Mouse (Mus musculus) limb, embryonic 11.5 days (tissue): ENCODE measurements around the gene Gm9837. TPM values are rescaled to one million over a fixed set of nuclear protein-coding genes. Genes with fewer than 3 reads are reported as not detected.
A peak's percentile ranks its signal among the peaks of the same experiment; 100 is the strongest.

Experiments
- ATAC-seq: fragments of 200-750 bp; cut with Nextera tagmentation; 2 replicates; pipeline ENCODE4 v1.8.0; 2017; ENCODE audit warnings: low read depth; ENCODE audit not compliant: insufficient number of reproducible peaks, low FRiP score, low TSS enrichment
- DNase-seq: peaks from one replicate; pipeline ENCODE4 v3.0.0-alpha.2; 2015; ENCODE audit warnings: low spot score
- H3K27ac ChIP-seq: fragments of 300-500 bp; sonication (generic); replicated peaks from 2 replicates; pipeline ENCODE4 v1.5.1; 2014; ENCODE audit warnings: low read depth, mild to moderate bottlenecking, low read length
- H3K27me3 ChIP-seq: fragments of 300-500 bp; sonication (generic); 2 replicates; pipeline ENCODE4 v1.6.1; 2014; ENCODE audit warnings: mild to moderate bottlenecking, low read length, mixed read lengths; ENCODE audit not compliant: control insufficient read depth, insufficient read depth
- H3K36me3 ChIP-seq: fragments of 300-500 bp; sonication (generic); 2 replicates; pipeline ENCODE4 v1.6.1; 2014; ENCODE audit warnings: mild to moderate bottlenecking, low read length, moderate library complexity, mixed read lengths; ENCODE audit not compliant: control insufficient read depth, insufficient read depth
- H3K4me1 ChIP-seq: fragments of 300-500 bp; sonication (generic); 2 replicates; pipeline ENCODE4 v1.6.1; 2014; ENCODE audit warnings: low read length, mixed read lengths; ENCODE audit not compliant: control insufficient read depth, insufficient read depth
- H3K4me2 ChIP-seq: fragments of 300-500 bp; sonication (generic); 2 replicates; pipeline ENCODE4 v1.6.1; 2014; ENCODE audit warnings: low read depth, mild to moderate bottlenecking, moderate library complexity; ENCODE audit not compliant: severe bottlenecking
- H3K4me3 ChIP-seq: fragments of 300-500 bp; sonication (generic); 2 replicates; pipeline ENCODE4 v1.5.1; 2014; ENCODE audit warnings: low read depth, low read length
- H3K9ac ChIP-seq: fragments of 300-500 bp; sonication (generic); 2 replicates; pipeline ENCODE4 v1.6.1; 2014; ENCODE audit warnings: mild to moderate bottlenecking, low read length
- H3K9me3 ChIP-seq: fragments of 300-500 bp; sonication (generic); 2 replicates; pipeline ENCODE4 v1.6.1; 2016; ENCODE audit warnings: low read length; ENCODE audit not compliant: control insufficient read depth
- WGBS: fragments of 180-500 bp; shearing (Covaris S2); extraction: QIAGEN DNeasy Blood & Tissue Kit; methylation state at CpG from one replicate; pipeline ENCODE4 v1.1.7; 2014; 5-methylcytosine and 5-hydroxymethylcytosine counted together
- polyA plus RNA-seq: library from polyadenylated mRNA; unstranded; fragments of >200 nt; fragmentation: Nextera tagmentation; extraction: Ambion mirVana; gene quantifications from 2 replicates; pipeline ENCODE4 v1.2.1, GENCODE M21; 2014

Gene Gm9837
- polyA plus RNA-seq, 1 experiment from 2014 or later = not detected

DNA sequence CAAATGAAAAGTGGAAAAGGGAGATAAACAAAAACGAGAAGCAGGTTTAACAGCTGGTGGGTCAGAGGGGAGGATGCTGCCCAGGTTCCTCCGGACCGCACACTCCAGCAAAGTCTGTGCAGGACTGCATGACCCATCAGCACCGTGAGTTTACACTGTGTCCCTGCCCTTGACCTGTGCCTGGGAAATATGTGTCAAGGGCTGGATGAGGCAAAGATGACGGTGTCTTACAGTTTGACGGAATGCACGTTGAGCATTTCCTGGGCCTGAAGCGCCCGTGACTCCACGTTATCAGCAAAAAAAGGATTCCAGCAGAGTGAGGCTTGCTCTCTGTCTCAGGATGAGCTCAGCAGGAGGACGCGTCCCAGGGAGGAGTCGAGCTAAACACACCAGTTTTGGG, 24.7 kb downstream of the Gm9837 start:
- no peak overlapping the region for H3K4me2 ChIP-seq
- 0 out of 2 replicates have a peak, but pooled peaks cover 2% of the 10 kb centered on the region for H3K4me1 ChIP-seq
- no peaks in the 10 kb centered on the region for H3K9me3 ChIP-seq
- no peak overlapping the region for H3K9ac ChIP-seq
- no peaks in the 10 kb centered on the region for H3K27me3 ChIP-seq
- no peak overlapping the region for H3K4me3 ChIP-seq
- H3K36me3 ChIP-seq = no peaks in the 10 kb centered on the region
- H3K27ac ChIP-seq = no peak overlapping the region
- ATAC-seq (no peak), DNase-seq (no peak)
- WGBS = 74% methylated on average over 13 of the region's 13 CpGs

DNA sequence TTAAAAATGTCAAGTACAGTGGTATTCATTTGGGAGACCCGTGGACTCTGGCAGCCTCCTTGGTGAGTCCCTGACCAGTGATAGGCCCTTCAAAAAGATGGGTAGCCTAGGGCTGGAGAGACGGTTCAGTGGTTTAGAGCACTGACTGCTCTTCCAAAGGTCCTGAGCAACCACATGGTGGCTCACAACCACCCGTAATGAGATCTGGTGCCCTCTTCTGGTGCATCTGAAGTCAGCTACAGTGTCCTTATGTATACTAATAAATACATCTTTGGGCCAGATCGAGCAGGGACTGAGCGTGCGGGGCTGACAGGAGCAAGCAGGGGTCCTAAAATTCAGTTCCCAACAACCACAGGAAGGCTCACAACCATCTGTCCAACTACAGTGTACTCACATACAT, 26.4 kb downstream of the Gm9837 start:
- Histone ChIP-seq H3K4me2 (no peak overlapping the region), H3K36me3 (no peaks in the 10 kb centered on the region), H3K9ac (no peak overlapping the region), H3K4me1 (no peaks in the 10 kb centered on the region), H3K27me3 (no peaks in the 10 kb centered on the region), H3K4me3 (no peak overlapping the region), H3K9me3 (no peaks in the 10 kb centered on the region), H3K27ac (no peak overlapping the region)
- DNase-seq (no peak), ATAC-seq (no peak)
- WGBS = 38% methylated on average over 6 of the region's 6 CpGs

DNA sequence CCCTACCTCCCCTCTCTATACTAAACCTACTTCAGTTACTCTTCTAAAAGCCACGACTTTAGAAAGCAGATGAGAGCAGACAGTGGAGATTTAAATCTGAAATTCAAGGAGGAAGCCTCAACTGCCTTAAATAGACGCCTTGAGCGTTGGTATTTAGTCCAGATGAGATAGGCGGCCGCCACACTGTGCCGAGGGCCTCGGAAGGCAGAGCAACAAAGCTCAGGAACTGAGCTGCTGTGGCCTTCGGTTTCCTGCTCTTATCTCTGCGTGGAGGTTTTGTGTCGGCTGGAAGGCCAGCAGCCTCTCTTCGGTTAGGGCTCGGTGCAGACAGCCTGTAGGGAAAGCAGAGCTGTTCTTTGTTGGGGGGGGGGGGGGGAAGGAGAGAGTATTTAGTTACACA, 28.4 kb downstream of the Gm9837 start:
- Histone ChIP-seq H3K4me2 (no peak overlapping the region), H3K27ac (no peak overlapping the region), H3K4me1 (no peaks in the 10 kb centered on the region), H3K36me3 (no peaks in the 10 kb centered on the region), H3K9ac (no peak overlapping the region), H3K9me3 (no peaks in the 10 kb centered on the region), H3K27me3 (no peaks in the 10 kb centered on the region), H3K4me3 (no peak overlapping the region)
- ATAC-seq (no peak), DNase-seq (no peak)
- 50% methylated on average over 12 of the region's 12 CpGs for WGBS

DNA sequence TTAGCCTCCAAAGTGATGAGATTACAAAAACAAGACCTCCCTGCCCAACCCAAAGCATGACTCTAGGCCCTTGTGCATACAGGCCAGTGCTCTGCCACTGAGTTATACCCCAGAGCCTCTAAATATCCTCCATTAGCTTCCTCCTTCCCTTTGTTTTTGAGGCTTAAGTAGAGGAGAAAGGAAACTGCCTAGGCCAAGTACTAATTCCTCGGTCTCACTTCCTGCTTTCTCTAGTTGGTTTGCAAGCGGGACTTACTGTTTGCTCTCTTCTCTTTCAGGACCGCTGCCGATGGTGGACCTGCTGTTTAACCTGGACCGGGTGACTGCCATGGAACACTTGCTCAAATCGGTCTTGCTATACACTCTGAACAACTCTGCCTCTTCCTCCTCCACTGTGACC, 33.9 kb downstream of the Gm9837 start:
- H3K9ac ChIP-seq = no peak overlapping the region
- no peaks in the 10 kb centered on the region for H3K27me3 ChIP-seq
- H3K36me3 ChIP-seq = no peaks in the 10 kb centered on the region
- 88% methylated on average over 6 of the region's 6 CpGs for WGBS
- H3K9me3 ChIP-seq = no peaks in the 10 kb centered on the region
- H3K4me1 ChIP-seq = no peaks in the 10 kb centered on the region
- H3K27ac ChIP-seq = no peak overlapping the region
- DNase-seq (no peak), ATAC-seq (no peak)
- no peak overlapping the region for H3K4me3 ChIP-seq
- no peak overlapping the region for H3K4me2 ChIP-seq

DNA sequence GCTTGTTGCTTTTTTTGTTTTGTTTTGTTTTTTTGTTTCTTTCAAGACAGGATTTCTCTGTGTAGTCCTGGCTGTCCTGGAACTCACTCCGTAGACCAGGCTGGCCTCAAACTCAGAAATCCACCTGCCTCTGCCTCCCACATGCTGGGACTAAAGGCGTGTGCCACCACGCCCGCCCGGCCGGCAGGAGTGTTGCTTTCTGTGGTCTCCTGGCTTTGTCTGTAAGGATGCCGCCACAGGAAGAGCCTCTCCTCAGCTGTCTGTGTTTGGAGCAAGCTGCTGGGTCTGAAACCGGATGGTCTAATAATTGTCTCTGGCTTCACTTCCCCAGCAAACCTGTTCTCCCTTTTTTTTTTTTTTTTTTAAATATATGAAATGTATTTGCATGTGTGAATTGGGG, 34.8 kb downstream of the Gm9837 start:
- ATAC-seq (no peak), DNase-seq (no peak)
- H3K4me1 ChIP-seq = no peaks in the 10 kb centered on the region
- no peaks in the 10 kb centered on the region for H3K9me3 ChIP-seq
- H3K27me3 ChIP-seq = no peaks in the 10 kb centered on the region
- no peak overlapping the region for H3K27ac ChIP-seq
- no peak overlapping the region for H3K4me3 ChIP-seq
- H3K36me3 ChIP-seq = no peaks in the 10 kb centered on the region
- no peak overlapping the region for H3K4me2 ChIP-seq
- no peak overlapping the region for H3K9ac ChIP-seq
- 78% methylated on average over 8 of the region's 8 CpGs for WGBS

DNA sequence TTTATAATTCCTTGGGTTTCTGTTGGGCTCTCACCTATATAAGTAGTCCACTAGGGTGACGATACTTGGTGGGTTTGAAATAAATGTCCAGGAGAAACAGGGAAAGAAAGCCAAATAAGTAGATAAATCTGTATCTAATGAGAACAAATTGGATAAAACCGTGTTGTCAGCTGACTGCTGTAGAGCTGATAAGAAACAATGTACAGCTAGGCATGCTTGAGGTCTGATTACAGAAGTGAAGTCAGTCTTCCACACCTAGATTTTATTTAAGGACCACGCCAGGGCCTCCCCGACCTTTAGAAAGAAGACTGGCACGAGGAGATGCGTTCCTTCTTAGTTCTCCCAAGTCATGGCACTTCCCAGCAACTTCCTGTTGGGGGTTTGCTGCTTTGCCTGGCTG, 37.2 kb downstream of the Gm9837 start:
- H3K27me3 ChIP-seq = no peaks in the 10 kb centered on the region
- DNase-seq (no peak), ATAC-seq (no peak)
- H3K4me2 ChIP-seq = no peak overlapping the region
- peaks cover 5% of the 10 kb centered on the region; the same call in 1 of the 2 replicates for H3K4me1 ChIP-seq
- H3K9me3 ChIP-seq = no peaks in the 10 kb centered on the region
- no peak overlapping the region for H3K4me3 ChIP-seq
- peaks cover 7% of the 10 kb centered on the region for H3K36me3 ChIP-seq
- no peak overlapping the region for H3K27ac ChIP-seq
- WGBS = 73% methylated on average over 6 of the region's 6 CpGs
- no peak overlapping the region for H3K9ac ChIP-seq

DNA sequence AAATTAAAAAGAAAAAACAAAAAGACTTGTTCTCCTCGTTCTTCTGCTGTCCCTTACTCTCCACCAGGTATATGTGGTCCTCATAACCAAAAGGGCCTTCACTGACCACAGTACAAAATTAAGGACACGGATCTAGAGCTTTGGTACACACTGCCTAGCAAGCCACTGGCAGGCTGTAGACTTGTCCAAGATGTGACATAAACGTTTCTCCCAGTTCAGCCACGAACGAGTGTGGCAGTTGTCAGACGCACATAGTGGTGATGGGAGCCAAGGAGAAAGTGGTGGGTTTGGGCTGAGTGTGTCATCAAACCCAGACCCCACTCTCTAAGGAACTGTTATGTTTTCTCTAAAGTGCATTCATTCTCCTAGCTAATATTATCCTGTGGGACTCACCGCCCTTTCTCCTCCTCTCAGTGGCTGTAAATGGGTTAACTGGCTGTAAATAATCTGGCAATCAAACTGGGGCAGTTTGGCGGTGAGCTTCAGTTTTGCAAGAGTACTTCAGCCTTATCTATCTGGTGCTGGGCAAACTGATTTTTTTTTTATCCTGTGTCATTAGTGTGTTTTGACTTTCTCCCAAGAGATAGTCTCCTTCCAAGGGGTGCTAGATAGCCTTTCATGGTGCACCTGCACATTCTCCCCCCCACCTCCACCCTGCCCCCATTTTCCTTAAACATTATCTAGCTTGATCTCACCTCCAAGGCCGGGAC, 38.8 kb downstream of the Gm9837 start:
- H3K27ac ChIP-seq = no peak overlapping the region
- ATAC-seq (no peak; the same call in 1 of the 2 replicates), DNase-seq (no peak)
- H3K27me3 ChIP-seq = no peaks in the 10 kb centered on the region
- peak overlapping the region; percentile 69 for H3K4me3 ChIP-seq
- H3K9me3 ChIP-seq = no peaks in the 10 kb centered on the region
- H3K4me1 ChIP-seq = peaks cover 5% of the 10 kb centered on the region; the same call in 1 of the 2 replicates
- peak overlapping the region; percentile 45 for H3K4me2 ChIP-seq
- 0 out of 2 replicates have a peak overlapping the region, but pooled peaks have one; percentile 12 for H3K9ac ChIP-seq
- WGBS = 17% methylated on average over 9 of the region's 9 CpGs
- H3K36me3 ChIP-seq = peaks cover 7% of the 10 kb centered on the region

DNA sequence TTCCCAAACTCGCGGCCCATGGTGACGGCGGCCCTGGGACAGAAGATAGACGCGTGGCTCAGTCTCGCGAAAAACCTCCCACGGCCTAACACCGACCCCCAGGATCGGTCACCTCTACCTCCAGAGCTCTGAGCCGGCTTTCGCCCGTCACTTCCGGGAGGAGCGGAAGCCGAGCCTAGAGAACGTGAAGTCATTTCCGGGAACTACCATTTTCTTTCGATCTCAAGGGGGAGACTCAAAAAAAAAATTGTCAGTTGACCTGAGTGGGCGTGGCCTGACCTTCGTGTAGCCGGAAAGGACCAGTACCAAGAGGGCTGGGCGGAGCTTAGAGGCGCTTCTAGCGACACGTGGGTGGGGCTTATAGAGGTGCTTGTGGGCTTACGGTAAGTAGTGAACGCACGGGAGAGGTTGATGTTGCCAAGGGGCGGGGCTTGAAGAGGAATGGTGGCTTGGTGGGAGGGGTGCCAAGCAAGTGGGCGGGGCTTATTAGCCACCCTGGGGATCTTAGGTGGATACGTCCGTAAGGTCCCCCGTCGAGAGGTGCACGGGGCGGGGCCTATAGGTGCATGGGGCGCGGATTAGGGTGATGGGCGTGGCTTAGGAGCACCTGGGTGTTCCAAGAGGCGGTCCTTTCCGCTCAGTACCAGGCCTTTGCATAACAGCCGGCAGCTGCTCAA, 39.5 kb downstream of the Gm9837 start, which contains the start of the genes Uqcrq and Gdf9:
Gene Uqcrq, minus strand, starts transcription at position 162 of the 677 bp plus-strand sequence.
Gene Gdf9, plus strand, starts transcription at position 354 of the 677 bp plus-strand sequence.
- peak within 1 kb of the TSS; percentile 82 for H3K4me2 ChIP-seq
- peaks cover 7% of the 10 kb centered on the region for H3K36me3 ChIP-seq
- peak; percentile 98 for ATAC-seq
- no peaks in the 10 kb centered on the region for H3K9me3 ChIP-seq
- H3K4me3 ChIP-seq = peak within 1 kb of the TSS; percentile 69
- WGBS = under 1% methylated on average over 44 of the region's 44 CpGs
- H3K27ac ChIP-seq = no peak within 1 kb of the TSS
- H3K4me1 ChIP-seq = peaks cover 5% of the 10 kb centered on the region; the same call in 1 of the 2 replicates
- peak; percentile 98 for DNase-seq
- no peaks in the 10 kb centered on the region for H3K27me3 ChIP-seq
- H3K9ac ChIP-seq = peak within 1 kb of the TSS; percentile 76
